Mouse (Mus musculus) midbrain, postnatal 0 days (tissue): ENCODE measurements around the gene Ccs. TPM values are rescaled to one million over a fixed set of nuclear protein-coding genes. Genes with fewer than 3 reads are reported as not detected.
"Not testable (repeated sequence)": the region's sequence is repeated elsewhere in the genome, so short reads cannot be mapped to it uniquely, and the experiment has no call there.

ENCODE experiments used
- ATAC-seq: fragments of 200-750 bp; cut with Nextera tagmentation; 2 replicates; pipeline ENCODE4 v1.8.0; 2017; ENCODE audit warnings: moderate number of reproducible peaks, mild to moderate bottlenecking, moderate TSS enrichment, moderate library complexity; ENCODE audit not compliant: low FRiP score
- DNase-seq: peaks from one replicate; pipeline ENCODE4 v3.0.0-alpha.2; 2015; ENCODE audit warnings: low spot score
- H3K27ac ChIP-seq: fragments of 300-500 bp; sonication (generic); 2 replicates; pipeline ENCODE4 v1.5.1; 2014; ENCODE audit warnings: low read depth, mild to moderate bottlenecking, low read length, mixed read lengths
- H3K27me3 ChIP-seq: fragments of 300-500 bp; sonication (generic); 2 replicates; pipeline ENCODE4 v1.6.1; 2014; ENCODE audit warnings: low read length, control low read depth, mixed read lengths; ENCODE audit not compliant: insufficient read depth
- H3K36me3 ChIP-seq: fragments of 300-500 bp; sonication (generic); 2 replicates; pipeline ENCODE4 v1.6.1; 2014; ENCODE audit warnings: low read length, control low read depth, mixed read lengths; ENCODE audit not compliant: insufficient read depth
- H3K4me1 ChIP-seq: fragments of 300-500 bp; sonication (generic); 2 replicates; pipeline ENCODE4 v1.6.1; 2014; ENCODE audit warnings: mild to moderate bottlenecking, control low read depth, antibody characterized with exemption, low read length, mixed read lengths; ENCODE audit not compliant: insufficient read depth
- H3K4me2 ChIP-seq: fragments of 300-500 bp; sonication (generic); 2 replicates; pipeline ENCODE4 v1.6.1; 2014; ENCODE audit warnings: low read depth, mild to moderate bottlenecking, low read length, mixed read lengths; ENCODE audit not compliant: poor library complexity, severe bottlenecking
- H3K4me3 ChIP-seq: fragments of 300-500 bp; sonication (generic); 2 replicates; pipeline ENCODE4 v1.5.1; 2014; ENCODE audit warnings: low read depth, mild to moderate bottlenecking, low read length, moderate library complexity
- H3K9ac ChIP-seq: fragments of 300-500 bp; sonication (generic); replicated peaks from 2 replicates; pipeline ENCODE4 v1.6.1; 2014; ENCODE audit warnings: mild to moderate bottlenecking, low read length, moderate library complexity, mixed read lengths; ENCODE audit not compliant: poor library complexity, severe bottlenecking
- H3K9me3 ChIP-seq: fragments of 300-500 bp; sonication (generic); 2 replicates; pipeline ENCODE4 v1.6.1; 2016; ENCODE audit warnings: low read length, control low read depth
- CTCF ChIP-seq: IDR thresholded peaks from 2 replicates; pipeline ENCODE4 v1.5.1; 2016; ENCODE audit warnings: antibody characterized with exemption, mild to moderate bottlenecking
- WGBS: fragments of 180-500 bp; shearing (Covaris S2); extraction: QIAGEN DNeasy Blood & Tissue Kit; methylation state at CpG from one replicate; pipeline ENCODE4 v1.1.7; 2014; 5-methylcytosine and 5-hydroxymethylcytosine counted together
- polyA plus RNA-seq: library from polyadenylated mRNA; unstranded; fragments of >200 nt; fragmentation: Nextera tagmentation; extraction: Ambion mirVana; gene quantifications from 2 replicates; pipeline ENCODE4 v1.2.1, GENCODE M21; 2015
- total RNA-seq: library from RNA; depleted of rRNA; stranded (reverse); fragments of >200 nt; gene quantifications from 2 replicates; pipeline ENCODE4 v1.2.3, GENCODE M21; 2014

Gene Ccs
- total and polyA plus RNA-seq, 2 experiments from 2014 or later, result 20.0 to 42.6 TPM

- peak overlapping the region; percentile 81 for H3K27ac ChIP-seq
- peak overlapping the region; percentile 64 for H3K9ac ChIP-seq
- not testable (repeated sequence) for ATAC-seq, H3K9me3 ChIP-seq, H3K27me3 ChIP-seq, H3K36me3 ChIP-seq, DNase-seq
- WGBS, result 79% methylated on average over 8 of the region's 8 CpGs
- H3K4me2 ChIP-seq, result peak overlapping the region; percentile 76
- H3K4me3 ChIP-seq, result peak overlapping the region; percentile 83
- 0 out of 2 replicates have a peak, but pooled peaks have one; percentile 29 for TF ChIP-seq CTCF
- H3K4me1 ChIP-seq, result peaks cover 13% of the 10 kb centered on the region; the same call in 1 of the 2 replicates
These were observed 26.7 kb downstream of the Ccs start for GRCm38 (mm10) chr19:4812334-4812949.

GRCm38 (mm10) chr19:4811909-4812242 is 27.3 kb downstream of the Ccs start:
- H3K4me3 ChIP-seq, result peak overlapping the region; percentile 83
- no peaks in the 10 kb centered on the region for H3K36me3 ChIP-seq
- H3K27ac ChIP-seq, result peak overlapping the region; percentile 81
- no peaks in the 10 kb centered on the region for H3K9me3 ChIP-seq
- H3K27me3 ChIP-seq, result no peaks in the 10 kb centered on the region
- H3K9ac ChIP-seq, result peak overlapping the region; percentile 64
- DNase-seq (no peak), ATAC-seq (peak; percentile 35)
- peaks cover 13% of the 10 kb centered on the region; the same call in 1 of the 2 replicates for H3K4me1 ChIP-seq
- whole genome bisulfite sequencing, result 5% methylated on average over 12 of the region's 12 CpGs
- TF ChIP-seq CTCF, result no peak
- H3K4me2 ChIP-seq, result peak overlapping the region; percentile 76

GRCm38 (mm10) chr19:4811063-4811908 is 27.8 kb downstream of the Ccs start, which contains the start of the genes Gm21992 and Rbm14:
Gene Gm21992 (minus strand): TSS chr19:4811612.
Gene Rbm14 (minus strand): TSS chr19:4811634.
- H3K4me2 ChIP-seq, result peak within 1 kb of the TSS; percentile 76
- TF ChIP-seq CTCF, result no peak
- no peaks in the 10 kb centered on the region for H3K27me3 ChIP-seq
- peak within 1 kb of the TSS; percentile 89 for H3K27ac ChIP-seq
- peak within 1 kb of the TSS; percentile 83 for H3K4me3 ChIP-seq
- under 1% methylated on average over 83 of the region's 83 CpGs for WGBS
- peak within 1 kb of the TSS; percentile 78 for H3K9ac ChIP-seq
- H3K4me1 ChIP-seq, result peaks cover 13% of the 10 kb centered on the region; the same call in 1 of the 2 replicates
- H3K36me3 ChIP-seq, result no peaks in the 10 kb centered on the region
- ATAC-seq (peak; percentile 98), DNase-seq (peak; percentile 99)
- no peaks in the 10 kb centered on the region for H3K9me3 ChIP-seq

- Histone ChIP-seq H3K4me1 (peaks cover 13% of the 10 kb centered on the region; the same call in 1 of the 2 replicates), H3K4me3 (peak overlapping the region; percentile 83), H3K27me3 (no peaks in the 10 kb centered on the region), H3K36me3 (no peaks in the 10 kb centered on the region), H3K4me2 (peak overlapping the region; percentile 76), H3K9me3 (no peaks in the 10 kb centered on the region), H3K9ac (peak overlapping the region; percentile 78), H3K27ac (peak overlapping the region; percentile 89)
- DNase-seq (no peak), ATAC-seq (no peak)
- 0% methylated on average over 16 of the region's 17 CpGs for WGBS
- no peak for TF ChIP-seq CTCF
These were observed 28.4 kb downstream of the Ccs start for GRCm38 (mm10) chr19:4810746-4811062.

- Histone ChIP-seq H3K36me3 (no peaks in the 10 kb centered on the region), H3K4me1 (peaks cover 13% of the 10 kb centered on the region; the same call in 1 of the 2 replicates), H3K27ac (peak overlapping the region; percentile 89; the same call in 1 of the 2 replicates), H3K9ac (peak overlapping the region; percentile 78), H3K4me2 (peak overlapping the region; percentile 76), H3K4me3 (peak overlapping the region; percentile 83), H3K9me3 (no peaks in the 10 kb centered on the region), H3K27me3 (no peaks in the 10 kb centered on the region)
- DNase-seq (no peak), ATAC-seq (no peak)
- TF ChIP-seq CTCF, result no peak
- WGBS, result under 1% methylated on average over 14 of the region's 14 CpGs
These were observed 28.8 kb downstream of the Ccs start for GRCm38 (mm10) chr19:4810309-4810708.

GRCm38 (mm10) chr19:4803283-4803682 is 35.8 kb downstream of the Ccs start:
- no peak for ATAC-seq

More at GRCm38 (mm10) chr19:4803283-4803682, 35.8 kb downstream of the Ccs start:
- Histone ChIP-seq H3K4me3 (no peak overlapping the region), H3K27ac (no peak overlapping the region), H3K36me3 (peaks cover 34% of the 10 kb centered on the region), H3K4me2 (no peak overlapping the region), H3K27me3 (no peaks in the 10 kb centered on the region), H3K9ac (no peak overlapping the region), H3K4me1 (no peaks in the 10 kb centered on the region), H3K9me3 (no peaks in the 10 kb centered on the region)
- peak; percentile 7 for DNase-seq
- TF ChIP-seq CTCF, result no peak
- 81% methylated on average over 10 of the region's 10 CpGs for WGBS
